Mouse (Mus musculus): ENCODE results near the gene Gm36176.

Gm36176 gene

DNA sequence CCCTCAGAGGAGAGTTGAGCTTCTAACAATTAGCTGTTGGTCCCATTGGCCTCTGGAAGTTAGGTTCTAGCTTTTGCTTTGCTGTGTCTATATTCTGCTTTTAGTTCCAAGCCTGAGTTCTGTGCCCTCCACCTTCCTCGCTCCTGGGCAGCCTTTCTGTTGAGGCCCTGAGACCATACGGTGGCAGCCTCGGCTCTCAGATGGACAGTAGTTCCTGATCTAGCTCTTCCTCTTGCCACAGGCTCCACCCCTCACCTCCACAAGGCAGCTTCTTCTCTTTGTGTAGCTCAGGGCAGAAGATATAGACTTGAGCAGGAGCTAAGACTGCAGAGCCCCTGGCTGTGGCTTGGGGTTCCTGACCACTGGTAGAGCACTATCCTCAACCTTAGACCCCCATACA lies 33.7 kb downstream of the Gm36176 start:
- no peak for DNase-seq (ENCODE audit: low read depth, low spot score)

DNA sequence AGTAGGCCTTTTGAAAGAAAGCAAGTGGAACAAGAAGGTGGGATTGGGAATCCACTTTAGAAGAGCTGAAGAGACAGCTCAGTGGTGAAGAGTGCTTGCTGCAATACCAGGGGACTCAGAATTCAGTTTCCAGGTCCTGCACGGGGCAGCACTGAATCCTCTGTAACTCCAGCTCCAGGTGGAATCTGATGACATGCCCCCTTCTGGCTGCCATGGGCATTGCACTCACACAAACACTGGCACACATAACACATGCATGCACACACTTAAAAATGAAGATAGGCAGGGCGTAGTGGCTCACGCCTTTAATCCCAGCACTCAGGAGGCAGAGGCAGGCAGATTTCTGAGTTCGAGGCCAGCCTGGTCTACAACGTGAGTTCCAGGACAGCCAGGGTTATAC lies 36.0 kb downstream of the Gm36176 start:
- DNase-seq (ENCODE audit: low read depth, low spot score), result no peak

DNA sequence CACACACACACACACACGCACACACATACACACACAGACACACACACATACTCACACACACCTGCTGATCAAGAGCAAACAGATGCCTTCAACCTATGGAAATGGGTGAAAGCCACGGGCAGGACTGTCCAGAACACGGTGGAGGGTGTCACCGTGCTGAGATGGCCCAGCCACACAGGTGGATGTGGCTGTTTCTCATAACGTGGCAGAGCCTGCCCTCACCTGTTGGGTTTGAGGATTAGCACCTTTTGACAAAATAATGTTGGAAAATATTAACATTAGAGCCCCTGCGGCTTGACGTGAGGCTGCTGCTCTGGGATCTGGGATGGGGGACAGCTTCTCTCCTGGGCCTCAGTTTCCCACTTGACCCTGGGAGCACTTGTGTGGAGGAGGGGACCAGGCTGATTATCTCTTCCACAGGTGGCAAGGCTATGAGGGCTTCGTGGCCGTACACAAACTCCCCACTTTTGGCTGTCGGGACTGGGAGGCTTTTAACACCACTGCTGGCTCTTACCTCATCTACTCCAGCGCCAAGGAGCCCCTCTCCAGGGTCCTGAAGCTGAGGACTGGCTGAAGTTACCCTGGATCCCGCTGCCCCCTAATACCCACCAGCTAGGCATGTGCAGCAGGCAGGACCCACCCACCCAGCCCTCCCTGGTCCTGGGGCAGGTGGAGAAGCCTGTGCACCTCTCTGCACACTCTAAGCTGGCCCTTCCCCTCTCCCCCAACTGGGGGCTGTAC lies 39.6 kb downstream of the Gm36176 start:
- DNase-seq (ENCODE audit: low read depth, low spot score), result no peak

DNA sequence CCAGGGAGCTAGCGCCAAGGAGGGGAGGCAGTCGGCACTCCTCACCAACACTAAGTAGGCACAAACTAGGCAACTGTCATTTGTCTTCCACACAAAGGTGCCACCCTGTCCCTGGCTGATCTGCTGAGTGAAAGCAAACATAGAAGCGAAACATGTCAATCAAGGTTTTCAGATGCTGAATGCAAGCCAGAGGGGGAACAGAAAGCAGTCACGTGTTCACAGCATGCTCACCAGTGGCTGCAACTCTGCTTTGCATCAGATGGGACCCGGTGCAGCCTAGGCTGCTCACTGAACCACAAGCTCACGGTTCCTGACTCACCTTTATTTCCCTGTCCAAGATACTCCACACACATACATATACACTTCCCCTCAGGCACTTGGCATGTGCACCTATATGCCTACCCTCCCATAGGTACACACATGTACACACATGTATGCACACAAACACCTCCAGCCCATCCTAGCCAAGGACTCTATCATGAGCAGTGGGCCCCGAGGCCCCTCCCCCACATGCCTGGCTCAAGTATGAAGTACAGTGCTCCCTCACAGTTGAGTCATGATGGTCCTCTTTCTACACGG lies 44.5 kb downstream of the Gm36176 start:
- DNase-seq (ENCODE audit: low read depth, low spot score), result no peak

DNA sequence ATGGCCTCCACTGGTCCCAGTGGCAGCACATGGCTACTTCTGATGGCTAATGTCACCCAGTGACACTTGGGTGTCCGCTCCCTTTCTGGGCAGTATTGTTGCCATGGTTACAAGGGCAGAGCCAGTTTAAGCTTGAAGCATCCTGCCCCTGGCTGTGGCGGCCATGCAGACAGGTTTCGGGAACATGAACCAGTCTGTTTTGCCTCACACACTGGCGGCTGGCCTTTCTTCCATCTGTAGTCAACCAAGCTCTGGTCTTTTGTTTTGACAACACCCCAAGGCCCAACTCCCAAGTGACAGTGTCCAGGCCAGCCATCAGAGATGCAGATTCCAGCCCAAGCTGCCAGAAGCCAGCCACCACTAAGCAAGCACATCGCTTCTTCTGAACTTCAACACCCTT lies 49.0 kb downstream of the Gm36176 start:
- no peak for DNase-seq (ENCODE audit: low read depth, low spot score)
